Mouse (Mus musculus) forebrain, embryonic 10.5 days (tissue): ENCODE results near the gene Slc22a14. TPM values are rescaled to one million over a fixed set of nuclear protein-coding genes. Genes with fewer than 3 reads are reported as not detected.

Experiments
- DNase-seq: peaks from one replicate; pipeline ENCODE4 v3.0.0-alpha.2; 2017; ENCODE audit warnings: low spot score; ENCODE audit errors: extremely low spot score
- H3K27ac ChIP-seq: fragments of 300-500 bp; sonication (generic); 2 replicates; pipeline ENCODE4 v1.5.1; 2016; ENCODE audit warnings: mild to moderate bottlenecking
- H3K27me3 ChIP-seq: fragments of 300-500 bp; sonication (generic); 2 replicates; pipeline ENCODE4 v1.6.1; 2016; ENCODE audit warnings: mild to moderate bottlenecking; ENCODE audit not compliant: poor library complexity, severe bottlenecking
- H3K36me3 ChIP-seq: fragments of 300-500 bp; sonication (generic); replicated peaks from 2 replicates; pipeline ENCODE4 v1.6.1; 2016; ENCODE audit warnings: mild to moderate bottlenecking, moderate library complexity
- H3K4me1 ChIP-seq: fragments of 300-500 bp; sonication (generic); 2 replicates; pipeline ENCODE4 v1.6.1; 2016
- H3K4me3 ChIP-seq: fragments of 300-500 bp; sonication (generic); 2 replicates; pipeline ENCODE4 v1.5.1; 2016; ENCODE audit warnings: mild to moderate bottlenecking, moderate library complexity
- H3K9me3 ChIP-seq: fragments of 300-500 bp; sonication (generic); 2 replicates; pipeline ENCODE4 v1.6.1; 2016; ENCODE audit warnings: mild to moderate bottlenecking, moderate library complexity
- WGBS: fragments of 180-500 bp; shearing (Covaris S2); methylation state at CpG from one replicate; pipeline ENCODE4 v1.1.7; 2016; 5-methylcytosine and 5-hydroxymethylcytosine counted together
- polyA plus RNA-seq: library from polyadenylated mRNA; unstranded; fragments of >200 nt; fragmentation: Nextera tagmentation; extraction: Ambion mirVana; gene quantifications from 2 replicates; pipeline ENCODE4 v1.2.1, GENCODE M21; 2016

Slc22a14 gene
- polyA plus RNA-seq, 1 experiment from 2014 or later: not detected

- H3K4me3 ChIP-seq: no peak overlapping the region
- no peak for DNase-seq
- H3K9me3 ChIP-seq: no peaks in the 10 kb centered on the region
- peaks cover 40% of the 10 kb centered on the region for H3K27me3 ChIP-seq
- WGBS: 83% methylated on average over 8 of the region's 8 CpGs
- peaks cover 10% of the 10 kb centered on the region for H3K4me1 ChIP-seq
- no peaks in the 10 kb centered on the region for H3K36me3 ChIP-seq
- no peak overlapping the region for H3K27ac ChIP-seq
These were observed 209.9 kb downstream of the Slc22a14 start for GRCm38 (mm10) chr9:119155416-119155815.

- no peak overlapping the region for H3K4me3 ChIP-seq
- peaks cover 21% of the 10 kb centered on the region for H3K27me3 ChIP-seq
- 68% methylated on average over 2 of the region's 2 CpGs for WGBS
- no peaks in the 10 kb centered on the region for H3K9me3 ChIP-seq
- no peak for DNase-seq
- peaks cover 8% of the 10 kb centered on the region for H3K4me1 ChIP-seq
- H3K27ac ChIP-seq: no peak overlapping the region
- H3K36me3 ChIP-seq: no peaks in the 10 kb centered on the region
These were observed 213.6 kb downstream of the Slc22a14 start for GRCm38 (mm10) chr9:119151751-119152150.

GRCm38 (mm10) chr9:119149601-119150000 is 215.8 kb downstream of the Slc22a14 start:
- H3K9me3 ChIP-seq: no peaks in the 10 kb centered on the region
- peaks cover 5% of the 10 kb centered on the region; the same call in 1 of the 2 replicates for H3K4me1 ChIP-seq
- H3K27ac ChIP-seq: no peak overlapping the region
- peak; percentile 55 for DNase-seq
- H3K4me3 ChIP-seq: no peak overlapping the region
- H3K36me3 ChIP-seq: no peaks in the 10 kb centered on the region
- peaks cover under 1% of the 10 kb centered on the region; the same call in 1 of the 2 replicates for H3K27me3 ChIP-seq
- 28% methylated on average over 5 of the region's 5 CpGs for WGBS

GRCm38 (mm10) chr9:119146098-119146770 is 219.1 kb downstream of the Slc22a14 start:
- no peaks in the 10 kb centered on the region for H3K27me3 ChIP-seq
- H3K9me3 ChIP-seq: no peaks in the 10 kb centered on the region
- H3K36me3 ChIP-seq: no peaks in the 10 kb centered on the region
- H3K4me3 ChIP-seq: no peak overlapping the region
- DNase-seq: no peak
- H3K4me1 ChIP-seq: peaks cover 5% of the 10 kb centered on the region; the same call in 1 of the 2 replicates
- WGBS: 82% methylated on average over 13 of the region's 13 CpGs
- no peak overlapping the region for H3K27ac ChIP-seq

GRCm38 (mm10) chr9:119145638-119146037 is 219.7 kb downstream of the Slc22a14 start:
- no peaks in the 10 kb centered on the region for H3K36me3 ChIP-seq
- H3K27ac ChIP-seq: no peak overlapping the region
- H3K4me3 ChIP-seq: no peak overlapping the region
- DNase-seq: no peak
- H3K4me1 ChIP-seq: peaks cover 5% of the 10 kb centered on the region; the same call in 1 of the 2 replicates
- H3K9me3 ChIP-seq: no peaks in the 10 kb centered on the region
- no peaks in the 10 kb centered on the region for H3K27me3 ChIP-seq
- 66% methylated on average over 6 of the region's 6 CpGs for WGBS

- 57% methylated on average over 10 of the region's 10 CpGs for WGBS
These were observed 220.2 kb downstream of the Slc22a14 start for GRCm38 (mm10) chr9:119145137-119145536.

GRCm38 (mm10) chr9:119144696-119145095 is 220.7 kb downstream of the Slc22a14 start:
- no peaks in the 10 kb centered on the region for H3K27me3 ChIP-seq
- no peaks in the 10 kb centered on the region for H3K36me3 ChIP-seq
- DNase-seq: no peak
- no peak overlapping the region for H3K27ac ChIP-seq
- no peaks in the 10 kb centered on the region for H3K9me3 ChIP-seq
- WGBS: 88% methylated on average over 8 of the region's 8 CpGs
- H3K4me3 ChIP-seq: no peak overlapping the region
- H3K4me1 ChIP-seq: peaks cover 5% of the 10 kb centered on the region; the same call in 1 of the 2 replicates

More at GRCm38 (mm10) chr9:119145137-119145536, 220.2 kb downstream of the Slc22a14 start:
- DNase-seq: no peak
- Histone ChIP-seq H3K9me3 (no peaks in the 10 kb centered on the region), H3K27me3 (no peaks in the 10 kb centered on the region), H3K4me3 (no peak overlapping the region), H3K27ac (no peak overlapping the region), H3K4me1 (peaks cover 5% of the 10 kb centered on the region; the same call in 1 of the 2 replicates), H3K36me3 (no peaks in the 10 kb centered on the region)

GRCm38 (mm10) chr9:119143372-119143771 is 222.0 kb downstream of the Slc22a14 start:
- Histone ChIP-seq H3K36me3 (no peaks in the 10 kb centered on the region), H3K9me3 (no peaks in the 10 kb centered on the region), H3K4me3 (no peak overlapping the region), H3K27ac (no peak overlapping the region), H3K27me3 (no peaks in the 10 kb centered on the region), H3K4me1 (peaks cover 5% of the 10 kb centered on the region; the same call in 1 of the 2 replicates)
- DNase-seq: no peak
- 79% methylated on average over 9 of the region's 9 CpGs for WGBS

- Histone ChIP-seq H3K4me3 (no peak overlapping the region), H3K4me1 (peaks cover 5% of the 10 kb centered on the region; the same call in 1 of the 2 replicates), H3K36me3 (no peaks in the 10 kb centered on the region), H3K9me3 (no peaks in the 10 kb centered on the region), H3K27me3 (no peaks in the 10 kb centered on the region), H3K27ac (no peak overlapping the region)
- DNase-seq: no peak
- WGBS: 95% methylated on average over 5 of the region's 5 CpGs
These were observed 223.3 kb downstream of the Slc22a14 start for GRCm38 (mm10) chr9:119142066-119142465.

GRCm38 (mm10) chr9:119138836-119139235 is 226.5 kb downstream of the Slc22a14 start:
- Histone ChIP-seq H3K27me3 (no peaks in the 10 kb centered on the region), H3K4me3 (no peak overlapping the region)
- WGBS: 86% methylated on average over 2 of the region's 2 CpGs

GRCm38 (mm10) chr9:119130692-119131091 is 234.7 kb downstream of the Slc22a14 start:
- no peak overlapping the region for H3K27ac ChIP-seq
- no peaks in the 10 kb centered on the region for H3K36me3 ChIP-seq
- no peaks in the 10 kb centered on the region for H3K9me3 ChIP-seq
- H3K4me3 ChIP-seq: no peak overlapping the region
- 72% methylated on average over 5 of the region's 5 CpGs for WGBS
- no peak for DNase-seq
- H3K27me3 ChIP-seq: no peaks in the 10 kb centered on the region
- peaks cover 6% of the 10 kb centered on the region; the same call in 1 of the 2 replicates for H3K4me1 ChIP-seq

More at GRCm38 (mm10) chr9:119138836-119139235, 226.5 kb downstream of the Slc22a14 start:
- Histone ChIP-seq H3K27ac (no peak overlapping the region), H3K9me3 (no peaks in the 10 kb centered on the region), H3K36me3 (no peaks in the 10 kb centered on the region), H3K4me1 (no peaks in the 10 kb centered on the region)
- no peak for DNase-seq

GRCm38 (mm10) chr9:119128436-119129181 is 236.7 kb downstream of the Slc22a14 start:
- no peak for DNase-seq
- no peak overlapping the region for H3K27ac ChIP-seq
- peaks cover 6% of the 10 kb centered on the region; the same call in 1 of the 2 replicates for H3K4me1 ChIP-seq
- 76% methylated on average over 12 of the region's 12 CpGs for WGBS
- H3K27me3 ChIP-seq: no peaks in the 10 kb centered on the region
- no peaks in the 10 kb centered on the region for H3K36me3 ChIP-seq
- no peaks in the 10 kb centered on the region for H3K9me3 ChIP-seq
- no peak overlapping the region for H3K4me3 ChIP-seq
